Mouse (Mus musculus) small intestine, adult 2 months (tissue): ENCODE results near the gene Hoga1. TPM values are rescaled to one million over a fixed set of nuclear protein-coding genes. Genes with fewer than 3 reads are reported as not detected.

ENCODE experiments used
- H3K27ac ChIP-seq: fragments of 200-500 bp; 2 replicates; pipeline ENCODE4 v1.5.1; 2012; ENCODE audit warnings: low read depth, low read length, control low read depth, inconsistent platforms; ENCODE audit not compliant: insufficient read depth
- H3K27me3 ChIP-seq: fragments of 200-500 bp; 2 replicates; pipeline ENCODE4 v1.6.1; 2012; ENCODE audit warnings: mild to moderate bottlenecking, moderate library complexity, low read length, inconsistent platforms; ENCODE audit not compliant: control insufficient read depth, insufficient read depth
- H3K36me3 ChIP-seq: fragments of 200-500 bp; 2 replicates; pipeline ENCODE4 v1.6.1; 2012; ENCODE audit warnings: mild to moderate bottlenecking, low read length, control low read depth, inconsistent platforms; ENCODE audit not compliant: control insufficient read depth, insufficient read depth
- H3K4me1 ChIP-seq: fragments of 200-500 bp; 2 replicates; pipeline ENCODE4 v1.6.1; 2012; ENCODE audit warnings: low read length, inconsistent platforms, mixed read lengths; ENCODE audit not compliant: control insufficient read depth, insufficient read depth, insufficient read length
- H3K4me3 ChIP-seq: fragments of 200-500 bp; 2 replicates; pipeline ENCODE4 v1.5.1; 2012; ENCODE audit warnings: low read depth, mild to moderate bottlenecking, control low read depth, inconsistent platforms, low read length, moderate library complexity
- CTCF ChIP-seq: fragments of 200-500 bp; IDR thresholded peaks from 2 replicates; pipeline ENCODE4 v1.5.1; 2012; ENCODE audit warnings: low read depth, mild to moderate bottlenecking, control low read depth, inconsistent platforms, low read length, moderate library complexity, mixed read lengths; ENCODE audit not compliant: insufficient replicate concordance, insufficient read length; ENCODE audit errors: extremely low read depth
- POLR2A ChIP-seq: fragments of 200-500 bp; IDR thresholded peaks from 2 replicates; pipeline ENCODE4 v1.6.1; 2012; ENCODE audit warnings: low read depth, mild to moderate bottlenecking, control low read depth, inconsistent platforms, low read length, moderate library complexity
- WGBS: fragments of 180-500 bp; shearing (Covaris S2); methylation state at CpG from one replicate; pipeline ENCODE4 v1.1.7; 2018; 5-methylcytosine and 5-hydroxymethylcytosine counted together
- polyA plus RNA-seq: library from polyadenylated mRNA; depleted of rRNA; stranded (reverse); fragments of >200 nt; gene quantifications from 2 replicates; pipeline ENCODE4 v1.2.3, GENCODE M21; 2012

The Hoga1 gene
- polyA plus RNA-seq, 1 experiment = 2.2 TPM

DNA sequence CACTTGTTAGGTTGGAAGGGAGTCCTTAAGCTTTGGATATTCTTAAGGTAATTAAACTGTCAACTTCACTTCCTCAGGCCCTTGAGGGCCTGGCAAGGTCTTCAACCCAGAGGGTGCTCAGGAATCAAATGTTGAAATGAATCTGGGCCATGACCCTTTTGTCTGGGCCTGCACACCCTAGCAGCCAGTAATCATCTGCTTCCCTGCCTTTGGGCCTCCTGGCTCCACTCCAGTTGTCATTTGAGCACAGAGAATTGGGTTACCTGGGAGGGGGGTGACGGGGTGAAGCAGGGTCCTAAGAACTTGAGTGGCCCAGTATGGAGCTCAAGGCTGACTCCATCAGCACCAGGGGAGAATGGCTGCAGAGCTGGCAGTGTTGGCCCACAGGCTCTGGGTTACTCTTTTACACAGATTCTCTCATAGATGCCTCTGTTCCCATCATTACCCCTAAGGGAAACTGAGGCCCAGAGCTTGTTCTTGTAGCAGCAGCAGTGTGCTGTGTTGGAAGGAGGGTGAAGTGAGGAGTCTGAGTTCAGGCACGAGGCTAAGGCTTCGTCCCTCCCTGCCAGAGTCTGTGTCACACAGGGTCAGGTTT is 31.1 kb upstream of the Hoga1 start:
- no peak overlapping the region for H3K27ac ChIP-seq
- H3K36me3 ChIP-seq = no peaks in the 10 kb centered on the region
- 0 out of 2 replicates have a peak, but pooled peaks cover 2% of the 10 kb centered on the region for H3K4me1 ChIP-seq
- WGBS = 86% methylated on average over 3 of the region's 3 CpGs
- no peak for TF ChIP-seq POLR2A
- no peak for TF ChIP-seq CTCF
- no peak overlapping the region for H3K4me3 ChIP-seq
- no peaks in the 10 kb centered on the region for H3K27me3 ChIP-seq

DNA sequence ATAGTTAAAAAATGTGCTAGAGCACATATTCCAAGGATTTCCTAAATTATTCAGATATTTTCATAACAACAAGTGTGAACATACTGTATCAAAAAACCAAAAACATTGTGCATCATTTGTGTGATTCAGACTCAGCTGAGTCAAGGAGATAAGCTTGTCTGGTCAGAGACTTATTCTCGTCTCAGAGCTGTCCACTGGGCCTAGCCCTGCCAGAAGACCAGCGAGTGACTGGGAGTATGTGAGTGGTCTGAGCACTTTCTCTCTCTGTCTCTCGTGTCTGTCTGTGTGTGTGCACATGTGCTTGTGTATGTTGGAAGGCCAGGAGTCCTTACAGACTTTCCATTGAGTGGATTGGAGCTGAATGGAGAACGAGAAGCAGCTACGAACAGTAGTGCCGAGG is 30.4 kb upstream of the Hoga1 start:
- no peaks in the 10 kb centered on the region for H3K36me3 ChIP-seq
- H3K4me3 ChIP-seq = no peak overlapping the region
- no peak overlapping the region for H3K27ac ChIP-seq
- WGBS = 86% methylated on average over 6 of the region's 6 CpGs
- 0 out of 2 replicates have a peak, but pooled peaks cover 2% of the 10 kb centered on the region for H3K4me1 ChIP-seq
- H3K27me3 ChIP-seq = no peaks in the 10 kb centered on the region
- no peak for TF ChIP-seq CTCF

DNA sequence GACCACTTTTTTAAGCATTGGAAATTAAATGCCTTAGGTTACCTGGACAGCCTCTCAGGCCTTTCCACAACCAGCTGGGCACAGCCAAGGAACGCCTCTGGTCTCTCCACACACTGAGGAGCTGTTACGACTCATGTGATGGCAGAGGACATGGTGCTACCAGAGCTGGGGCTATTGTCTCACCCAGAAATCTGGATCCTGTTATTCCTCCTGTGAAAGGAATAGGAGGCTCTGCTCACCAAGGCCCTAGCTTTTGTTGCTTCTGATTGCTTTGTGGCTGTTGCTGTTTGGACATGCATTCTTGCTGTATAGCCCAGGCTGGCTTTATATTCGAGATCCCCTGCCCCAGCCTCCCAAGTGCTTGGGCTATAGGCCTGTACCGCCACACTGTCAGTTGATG is 29.2 kb upstream of the Hoga1 start:
- no peaks in the 10 kb centered on the region for H3K36me3 ChIP-seq
- TF ChIP-seq CTCF (no peak), POLR2A (no peak)
- H3K27ac ChIP-seq = no peak overlapping the region
- H3K4me3 ChIP-seq = no peak overlapping the region
- H3K4me1 ChIP-seq = 0 out of 2 replicates have a peak, but pooled peaks cover 2% of the 10 kb centered on the region
- H3K27me3 ChIP-seq = no peaks in the 10 kb centered on the region
- 87% methylated on average over 4 of the region's 4 CpGs for WGBS

DNA sequence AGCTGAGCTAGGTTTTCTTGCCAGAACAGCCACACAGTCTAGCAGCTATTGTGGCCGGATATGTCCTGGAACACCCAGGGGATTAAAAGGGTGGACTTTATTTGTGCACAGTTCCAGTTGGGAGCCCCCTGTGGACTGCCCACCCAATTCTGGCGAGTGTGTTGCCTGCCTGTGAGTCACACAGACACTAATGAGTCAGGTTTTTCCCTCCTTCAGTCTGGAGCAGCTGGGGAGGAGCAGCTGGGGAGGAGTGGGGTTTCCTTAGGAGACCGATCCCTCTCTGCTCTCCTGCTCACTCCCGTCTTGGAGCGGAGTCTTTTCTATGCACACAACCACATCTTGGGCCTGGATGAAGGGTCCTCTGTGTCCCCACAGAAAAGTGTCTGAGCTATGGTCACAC is 28.6 kb upstream of the Hoga1 start:
- 72% methylated on average over 5 of the region's 5 CpGs for WGBS
- Histone ChIP-seq H3K27ac (0 out of 2 replicates have a peak overlapping the region, but pooled peaks have one; percentile 70), H3K27me3 (no peaks in the 10 kb centered on the region), H3K4me3 (no peak overlapping the region), H3K4me1 (peaks cover 2% of the 10 kb centered on the region; the same call in 1 of the 2 replicates), H3K36me3 (no peaks in the 10 kb centered on the region)
- no peak for TF ChIP-seq POLR2A

DNA sequence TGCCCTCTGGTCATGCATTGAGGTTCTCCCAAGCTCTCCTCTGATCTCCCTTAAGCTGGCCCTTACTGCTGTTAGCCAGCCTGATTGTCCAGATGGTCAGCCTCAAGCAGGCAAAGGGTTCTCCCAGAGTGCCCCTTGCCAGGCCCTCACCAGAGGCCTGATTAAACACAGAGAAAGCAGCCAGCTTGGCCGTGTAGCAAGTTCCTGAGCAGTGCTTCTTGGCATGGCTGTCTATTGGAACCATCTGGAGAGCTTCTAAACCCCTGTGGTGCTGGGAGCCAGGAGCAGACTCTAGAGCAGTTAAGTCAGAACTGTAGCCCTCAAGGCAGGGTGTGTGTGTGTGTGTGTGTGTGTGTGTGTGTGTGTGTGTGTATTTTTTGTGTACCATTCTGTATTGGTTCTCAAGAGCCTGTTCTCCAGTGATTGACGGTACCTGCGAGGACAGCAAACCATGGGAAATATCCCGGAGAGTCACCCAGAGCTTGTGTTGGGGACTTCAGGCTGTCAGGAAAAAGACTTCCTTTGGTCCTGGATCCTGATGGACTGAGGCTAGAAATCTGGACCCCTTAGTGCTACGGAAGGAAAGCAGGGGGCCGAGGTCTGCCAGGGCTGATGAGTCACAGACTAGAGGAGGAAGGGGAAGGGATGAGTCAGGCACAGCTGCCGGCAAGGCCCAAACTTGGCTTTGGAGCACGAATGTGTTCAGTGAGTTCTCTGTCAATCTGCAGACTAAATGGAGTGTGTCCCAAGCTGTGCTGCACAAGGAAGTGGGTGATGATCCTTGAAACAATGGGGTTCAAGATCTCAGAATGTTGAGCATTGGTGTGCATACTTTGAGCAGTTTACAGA is 27.8 kb upstream of the Hoga1 start:
- WGBS = 58% methylated on average over 8 of the region's 8 CpGs
- no peaks in the 10 kb centered on the region for H3K27me3 ChIP-seq
- peaks cover 2% of the 10 kb centered on the region; the same call in 1 of the 2 replicates for H3K4me1 ChIP-seq
- TF ChIP-seq POLR2A = no peak
- no peaks in the 10 kb centered on the region for H3K36me3 ChIP-seq
- peak overlapping the region; percentile 70 for H3K27ac ChIP-seq
- no peak overlapping the region for H3K4me3 ChIP-seq

DNA sequence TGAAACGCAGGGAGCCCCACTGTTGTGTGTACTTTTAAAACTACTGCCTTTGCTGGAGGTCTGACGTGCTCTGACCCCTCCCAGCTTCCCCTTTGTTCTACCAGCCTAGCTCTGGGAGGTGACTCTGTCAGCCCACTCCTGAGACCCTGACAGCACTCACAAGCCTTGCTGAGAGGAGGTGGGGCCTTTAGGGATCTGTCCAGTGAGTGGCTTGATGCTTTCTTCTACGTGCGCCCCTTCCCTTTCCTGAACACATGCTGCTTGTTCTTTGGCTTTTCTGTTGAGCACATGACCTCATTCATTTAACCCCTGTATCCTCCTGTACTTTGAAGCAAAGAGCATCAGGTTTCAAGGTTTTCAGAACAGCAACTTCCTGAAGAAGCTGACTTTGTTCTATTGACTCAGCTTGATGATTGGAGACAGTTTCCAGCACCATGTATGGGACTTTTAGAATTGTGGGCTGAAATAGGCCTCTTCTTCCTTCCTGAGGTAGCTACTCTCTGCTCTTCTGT is 26.3 kb upstream of the Hoga1 start:
- Histone ChIP-seq H3K27me3 (no peaks in the 10 kb centered on the region), H3K4me1 (peaks cover 2% of the 10 kb centered on the region; the same call in 1 of the 2 replicates), H3K36me3 (no peaks in the 10 kb centered on the region), H3K27ac (no peak overlapping the region), H3K4me3 (no peak overlapping the region)
- 65% methylated on average over 4 of the region's 4 CpGs for WGBS
- TF ChIP-seq CTCF = no peak
- no peak for TF ChIP-seq POLR2A

DNA sequence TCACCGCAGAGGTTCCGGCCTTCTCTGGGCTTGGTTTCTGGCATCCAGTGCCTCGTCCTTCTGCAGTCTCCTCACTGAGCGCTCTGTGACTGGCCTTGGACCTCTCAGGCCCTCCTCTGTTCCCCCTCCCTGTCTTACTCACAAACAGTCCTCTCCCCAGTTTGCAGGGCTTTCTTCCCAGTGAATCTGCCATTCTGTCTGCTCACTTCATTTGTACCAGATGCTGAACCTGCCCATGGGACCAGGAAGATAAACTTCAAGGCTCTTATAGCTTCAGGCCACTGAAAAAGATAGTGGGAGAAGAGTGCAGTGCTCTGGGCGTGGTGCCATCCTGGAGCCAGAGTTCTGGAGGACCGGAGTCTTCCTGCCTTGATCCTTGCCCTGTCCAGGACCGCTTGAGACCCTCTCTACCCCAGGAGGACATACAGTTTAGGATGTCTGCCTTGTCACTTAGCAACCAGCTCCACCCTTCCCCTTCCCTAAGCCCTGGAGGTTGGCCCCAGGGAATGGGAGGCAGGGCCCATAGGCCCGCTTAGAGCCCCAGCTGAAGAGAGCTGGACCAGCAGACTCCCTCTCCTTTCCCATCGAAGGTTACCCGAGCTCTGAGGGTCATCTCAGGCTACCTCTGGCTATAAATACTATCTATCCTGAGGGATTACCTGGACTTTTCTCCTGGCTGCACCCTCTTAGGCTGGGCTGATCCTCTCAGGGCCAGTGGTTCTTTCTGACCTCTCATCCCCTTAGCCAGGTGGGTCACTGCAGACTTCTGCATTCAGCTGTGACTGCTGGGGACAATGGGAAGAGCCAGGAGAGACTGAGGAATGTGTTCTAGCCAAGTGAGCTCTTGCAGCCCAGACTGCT is 23.5 kb upstream of the Hoga1 start:
- Histone ChIP-seq H3K4me3 (no peak overlapping the region), H3K27ac (no peak overlapping the region), H3K4me1 (peaks cover 2% of the 10 kb centered on the region; the same call in 1 of the 2 replicates), H3K27me3 (no peaks in the 10 kb centered on the region), H3K36me3 (no peaks in the 10 kb centered on the region)
- no peak for TF ChIP-seq CTCF
- TF ChIP-seq POLR2A = no peak
- 69% methylated on average over 10 of the region's 10 CpGs for WGBS
